Mouse (Mus musculus) kidney, adult 9 months (tissue): Measurements from ENCODE around the gene Cdx4.

Source experiments
- DNase-seq: peaks from one replicate; pipeline ENCODE4 v3.0.0; 2022

Gene Cdx4

GRCm38 (mm10) chrX:103321146-103321545 lies at the start of gene Cdx4:
TSS of gene Cdx4 (plus strand) at chrX:103321398.
- DNase-seq, result no peak

- peak; percentile 38 for DNase-seq
Observed at GRCm38 (mm10) chrX:103274325-103274724, 46.9 kb upstream of the Cdx4 start.

- no peak for DNase-seq
Observed at GRCm38 (mm10) chrX:103286899-103287722, 34.1 kb upstream of the Cdx4 start.

- DNase-seq, result no peak
Observed at GRCm38 (mm10) chrX:103287846-103288377, 33.3 kb upstream of the Cdx4 start.

- no peak for DNase-seq
Observed at GRCm38 (mm10) chrX:103288485-103289330, 32.5 kb upstream of the Cdx4 start.

- no peak for DNase-seq
Observed at GRCm38 (mm10) chrX:103298937-103299336, 22.3 kb upstream of the Cdx4 start.

- no peak for DNase-seq
Observed at GRCm38 (mm10) chrX:103308262-103308661, 12.9 kb upstream of the Cdx4 start.

GRCm38 (mm10) chrX:103311723-103312122 lies 9.5 kb upstream of the Cdx4 start:
- DNase-seq, result no peak

GRCm38 (mm10) chrX:103314146-103314545 lies 7.1 kb upstream of the Cdx4 start:
- peak; percentile 72 for DNase-seq

- DNase-seq, result peak; percentile 20
Observed at GRCm38 (mm10) chrX:103325900-103326299, 4.7 kb downstream of the Cdx4 start.

GRCm38 (mm10) chrX:103329386-103329785 lies 8.2 kb downstream of the Cdx4 start:
- DNase-seq, result no peak

- DNase-seq, result no peak
Observed at GRCm38 (mm10) chrX:103331125-103331858, 10.1 kb downstream of the Cdx4 start.

- DNase-seq, result no peak
Observed at GRCm38 (mm10) chrX:103341369-103342113, 20.3 kb downstream of the Cdx4 start.

- no peak for DNase-seq
Observed at GRCm38 (mm10) chrX:103355784-103356183, 34.6 kb downstream of the Cdx4 start.

- DNase-seq, result peak; percentile 75
Observed at GRCm38 (mm10) chrX:103356287-103356686, 35.1 kb downstream of the Cdx4 start, which contains the start of gene Chic1. TSS of gene Chic1 (plus strand) at chrX:103356476.

GRCm38 (mm10) chrX:103356761-103357236 lies 35.6 kb downstream of the Cdx4 start:
- DNase-seq, result no peak

GRCm38 (mm10) chrX:103366201-103366600 lies 45.0 kb downstream of the Cdx4 start:
- no peak for DNase-seq

GRCm38 (mm10) chrX:103368650-103369049 lies 47.5 kb downstream of the Cdx4 start:
- DNase-seq, result no peak

GRCm38 (mm10) chrX:103371221-103371620 lies 50.0 kb downstream of the Cdx4 start:
- DNase-seq, result peak; percentile 37

- peak; percentile 30 for DNase-seq
Observed at GRCm38 (mm10) chrX:103371627-103372026, 50.4 kb downstream of the Cdx4 start.

GRCm38 (mm10) chrX:103374250-103374649 lies 53.1 kb downstream of the Cdx4 start:
- DNase-seq, result peak; percentile 7
